Mouse (Mus musculus): ENCODE data around the gene Olfr441.
"Not testable (repeated sequence)": the region's sequence is repeated elsewhere in the genome, so short reads cannot be mapped to it uniquely, and the experiment has no call there.

Olfr441 gene

DNA sequence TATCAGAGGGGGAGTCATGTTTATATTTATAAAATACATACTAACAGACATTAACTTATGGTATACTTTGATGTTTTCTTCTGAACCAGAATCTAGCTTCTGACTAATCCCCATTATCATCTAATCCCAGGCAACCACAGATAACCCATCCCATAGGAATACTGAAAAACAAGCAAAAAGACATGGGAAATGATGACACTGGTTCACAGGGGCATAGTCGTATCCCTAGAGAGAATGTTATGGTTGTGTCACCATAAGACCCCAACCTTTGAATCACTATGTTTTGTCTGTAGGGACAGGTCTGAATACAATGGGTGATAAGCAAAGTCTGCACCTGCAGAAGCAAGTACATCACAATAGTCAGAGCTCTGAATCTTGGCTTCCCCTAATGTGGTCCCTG, at the start of gene Olfr441:
Gene Olfr441 (plus strand): TSS at position 301 of the 400 bp plus-strand sequence.
- DNase-seq (ENCODE audit: low read depth): not testable (repeated sequence)

DNA sequence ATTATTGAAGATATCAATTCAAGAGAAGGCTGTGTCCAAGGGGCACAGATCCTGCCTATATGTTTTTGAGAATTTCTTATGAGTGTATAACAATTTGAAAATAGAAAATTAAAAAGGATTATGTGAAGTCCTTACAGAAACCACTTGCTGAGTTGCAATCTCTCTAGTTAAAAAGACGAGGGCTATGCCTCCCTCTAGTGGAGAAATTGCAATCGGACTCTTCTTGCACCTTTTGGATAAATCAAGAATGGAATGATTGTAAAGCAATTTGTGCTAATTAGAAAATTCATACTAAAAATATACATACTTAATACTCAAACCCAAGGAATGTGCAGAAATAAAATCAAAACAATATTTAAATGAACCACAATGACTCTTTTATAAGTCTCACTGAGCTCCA, 27.4 kb upstream of the Olfr441 start:
- DNase-seq (ENCODE audit: low read depth): no peak

DNA sequence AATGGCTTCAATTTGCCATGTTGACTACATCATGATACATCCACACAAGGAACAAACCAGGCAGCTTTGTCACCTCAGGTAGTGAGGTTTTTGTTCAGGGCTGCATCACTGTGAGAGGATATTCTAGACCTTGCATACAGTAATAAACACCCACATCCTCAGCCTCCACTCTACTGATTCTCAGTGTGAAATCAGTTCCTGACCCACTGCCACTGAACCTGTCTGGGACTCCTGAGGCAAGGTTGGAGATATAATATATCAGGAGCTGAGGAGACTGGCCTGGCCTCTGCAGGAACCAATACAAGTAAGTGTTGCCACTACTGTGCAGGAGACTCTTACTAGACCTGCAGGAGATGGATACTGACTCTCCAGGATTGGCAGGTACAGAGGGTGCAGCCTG, 24.8 kb upstream of the Olfr441 start:
- DNase-seq (ENCODE audit: low read depth): not testable (repeated sequence)

DNA sequence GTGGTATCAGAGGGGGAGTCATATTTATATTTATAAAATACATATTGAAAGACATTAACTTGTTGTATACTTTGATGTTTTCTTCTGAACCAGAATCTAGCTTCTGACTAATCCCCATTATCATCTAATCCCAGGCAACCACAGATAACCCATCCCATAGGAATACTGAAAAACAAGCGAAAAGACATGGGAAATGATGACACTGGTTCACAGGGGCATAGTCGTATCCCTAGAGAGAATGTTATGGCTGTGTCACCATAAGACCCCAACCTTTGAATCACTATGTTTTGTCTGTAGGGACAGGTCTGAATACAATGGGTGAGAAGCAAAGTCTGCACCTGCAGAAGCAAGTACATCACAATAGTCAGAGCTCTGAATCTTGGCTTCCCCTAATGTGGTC, 40.1 kb downstream of the Olfr441 start, which contains the start of gene Olfr237-ps1:
Gene Olfr237-ps1 (plus strand): TSS at position 301 of the 400 bp plus-strand sequence.
- DNase-seq (ENCODE audit: low read depth): not testable (repeated sequence)

DNA sequence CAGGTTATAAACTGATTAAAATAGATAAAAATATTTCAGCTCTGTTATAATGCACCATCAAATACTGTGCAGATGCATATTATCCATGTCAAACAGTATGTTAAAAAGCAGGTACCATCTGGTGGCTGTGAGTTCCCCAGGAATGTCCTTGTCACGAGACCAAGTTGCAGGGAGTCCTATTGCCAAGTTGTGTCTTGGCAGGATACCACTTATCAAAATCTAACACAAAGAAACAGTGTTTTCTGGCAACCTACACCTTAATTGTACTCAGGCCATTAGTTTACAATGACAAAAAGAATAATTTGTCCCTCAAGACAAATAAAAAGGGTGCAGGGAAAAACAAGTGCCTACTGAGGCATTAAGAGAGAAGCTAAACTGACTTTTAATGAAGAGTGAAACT, 53.3 kb downstream of the Olfr441 start:
- DNase-seq (ENCODE audit: low read depth): no peak

DNA sequence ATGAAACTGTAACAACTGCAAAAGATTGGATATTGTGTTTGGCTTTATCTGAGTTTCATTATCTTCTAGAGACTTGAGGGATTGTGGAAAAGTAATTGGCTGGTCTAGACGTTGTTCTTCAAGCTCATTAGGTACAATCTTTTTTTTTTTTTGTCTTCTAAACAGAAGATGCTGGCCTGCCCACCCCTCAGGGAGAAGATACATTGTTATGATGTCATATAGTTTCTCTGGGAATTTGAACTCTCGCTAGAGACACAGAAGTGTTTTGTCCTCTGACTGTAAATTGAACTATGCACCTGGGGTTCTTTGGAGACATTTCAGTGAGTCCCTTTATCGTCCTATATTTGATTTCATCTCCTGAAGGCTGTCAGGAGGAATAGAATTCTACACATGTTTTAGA, 56.8 kb downstream of the Olfr441 start, which contains the start of gene Olfr437:
Gene Olfr437 (plus strand): TSS at position 301 of the 400 bp plus-strand sequence.
- DNase-seq (ENCODE audit: low read depth): no peak

DNA sequence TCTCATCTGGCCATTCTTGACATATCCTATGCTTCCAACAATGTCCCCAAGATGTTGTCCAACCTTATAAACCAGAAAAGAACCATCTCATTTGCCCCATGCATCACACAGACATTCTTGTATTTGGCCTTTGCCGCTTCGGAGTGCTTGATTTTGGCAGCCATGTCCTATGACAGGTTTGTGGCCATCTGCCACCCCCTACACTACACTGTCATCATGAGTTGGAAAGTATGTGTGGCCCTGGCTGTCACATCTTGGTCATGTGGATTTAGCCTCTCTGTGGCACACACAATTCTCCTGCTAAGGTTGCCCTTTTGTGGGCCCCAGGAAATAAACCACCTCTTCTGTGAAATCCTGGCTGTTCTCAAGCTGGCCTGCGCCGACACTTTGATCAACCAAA, 61.1 kb downstream of the Olfr441 start:
- no peak for DNase-seq (ENCODE audit: low read depth)
